Mouse (Mus musculus) lung, postnatal 0 days (tissue): ENCODE measurements at regions not wholly inside any gene's neighbourhood (a gene's known extent, or its start where the extent isn't known, plus 50 kb on each side); places are given as distances from the start of the nearest gene placed in this dataset.

Experiments
- CTCF ChIP-seq: IDR thresholded peaks from 2 replicates; pipeline ENCODE4 v1.5.1; 2016; ENCODE audit warnings: antibody characterized with exemption, mild to moderate bottlenecking
- EP300 ChIP-seq: IDR thresholded peaks from 2 replicates; pipeline ENCODE4 v1.6.1; 2016; ENCODE audit warnings: antibody characterized with exemption, mild to moderate bottlenecking, control low read depth

GRCm38 (mm10) chr14:105698616-105699015 is 198.0 kb downstream of the Spry2 start:
- TF ChIP-seq CTCF (no peak), EP300 (no peak)
